Mouse (Mus musculus) embryonic facial prominence, embryonic 14.5 days (tissue): ENCODE data around the gene Klk1b5. TPM values are rescaled to one million over a fixed set of nuclear protein-coding genes. Genes with fewer than 3 reads are reported as not detected.
"Not testable (repeated sequence)": the region's sequence is repeated elsewhere in the genome, so short reads cannot be mapped to it uniquely, and the experiment has no call there.

Experiments used
- ATAC-seq: fragments of 200-750 bp; cut with Nextera tagmentation; 2 replicates; pipeline ENCODE4 v1.8.0; 2017; ENCODE audit warnings: low read depth, moderate number of reproducible peaks, moderate TSS enrichment
- DNase-seq: peaks from one replicate; pipeline ENCODE4 v3.0.0-alpha.2; 2015; ENCODE audit warnings: low spot score
- H3K27ac ChIP-seq: fragments of 300-500 bp; sonication (generic); replicated peaks from 2 replicates; pipeline ENCODE4 v1.5.1; 2014; ENCODE audit warnings: low read depth, mild to moderate bottlenecking, low read length, moderate library complexity
- H3K27me3 ChIP-seq: fragments of 300-500 bp; sonication (generic); replicated peaks from 2 replicates; pipeline ENCODE4 v1.6.1; 2014; ENCODE audit warnings: low read length; ENCODE audit not compliant: control insufficient read depth, insufficient read depth
- H3K36me3 ChIP-seq: fragments of 300-500 bp; sonication (generic); 2 replicates; pipeline ENCODE4 v1.6.1; 2014; ENCODE audit warnings: low read length, mixed read lengths; ENCODE audit not compliant: control insufficient read depth, insufficient read depth
- H3K4me1 ChIP-seq: fragments of 300-500 bp; sonication (generic); 2 replicates; pipeline ENCODE4 v1.6.1; 2014; ENCODE audit warnings: antibody characterized with exemption, low read length; ENCODE audit not compliant: control insufficient read depth, insufficient read depth
- H3K4me2 ChIP-seq: fragments of 300-500 bp; sonication (generic); 2 replicates; pipeline ENCODE4 v1.6.1; 2014; ENCODE audit warnings: low read depth, mild to moderate bottlenecking, low read length, moderate library complexity, mixed read lengths
- H3K4me3 ChIP-seq: fragments of 300-500 bp; sonication (generic); 2 replicates; pipeline ENCODE4 v1.5.1; 2014; ENCODE audit warnings: low read depth, mild to moderate bottlenecking, low read length
- H3K9ac ChIP-seq: fragments of 300-500 bp; sonication (generic); 2 replicates; pipeline ENCODE4 v1.6.1; 2014; ENCODE audit warnings: low read depth, mild to moderate bottlenecking, low read length, moderate library complexity, mixed read lengths
- H3K9me3 ChIP-seq: fragments of 300-500 bp; sonication (generic); 2 replicates; pipeline ENCODE4 v1.6.1; 2016; ENCODE audit warnings: low read length; ENCODE audit not compliant: control insufficient read depth
- WGBS: fragments of 180-500 bp; shearing (Covaris S2); extraction: QIAGEN DNeasy Blood & Tissue Kit; methylation state at CpG from one replicate; pipeline ENCODE4 v1.1.7; 2014; 5-methylcytosine and 5-hydroxymethylcytosine counted together
- polyA plus RNA-seq: library from polyadenylated mRNA; unstranded; fragments of >200 nt; fragmentation: Nextera tagmentation; extraction: Ambion mirVana; gene quantifications from 2 replicates; pipeline ENCODE4 v1.2.1, GENCODE M21; 2014

Klk1b5 gene
- polyA plus RNA-seq, result not detected in 2 replicates

DNA sequence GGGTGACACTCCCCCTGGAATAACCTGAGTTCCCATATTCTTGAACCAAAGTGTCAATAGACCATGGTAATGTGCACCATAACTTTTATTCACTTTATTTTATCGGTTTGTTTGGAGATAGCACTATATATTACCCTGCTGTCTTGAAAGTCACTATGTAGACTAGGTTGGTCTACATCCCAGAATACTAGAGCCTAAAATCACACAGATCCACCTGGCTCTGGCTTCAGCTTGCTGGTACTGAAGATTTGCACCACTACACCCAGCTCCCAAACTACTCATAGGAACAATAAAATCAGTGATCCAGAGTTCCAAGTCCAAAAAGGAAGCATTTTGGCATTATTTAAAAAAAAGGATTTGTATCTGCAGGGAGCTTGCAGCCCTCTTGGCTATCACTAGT lies at the start of gene Klk1b5:
TSS of gene Klk1b5 (plus strand) at position 301 of the 400 bp plus-strand sequence.
- Histone ChIP-seq H3K4me3 (no peak within 1 kb of the TSS), H3K4me1 (no peaks in the 10 kb centered on the region), H3K36me3 (no peaks in the 10 kb centered on the region), H3K4me2 (no peak within 1 kb of the TSS), H3K27me3 (no peaks in the 10 kb centered on the region), H3K27ac (no peak within 1 kb of the TSS), H3K9ac (no peak within 1 kb of the TSS), H3K9me3 (no peaks in the 10 kb centered on the region)
- WGBS, result 77% methylated on average over 1 of the region's 1 CpGs
- ATAC-seq (no peak), DNase-seq (no peak)

- ATAC-seq, result no peak
- H3K4me2 ChIP-seq, result no peak overlapping the region
- DNase-seq, result no peak
- no peaks in the 10 kb centered on the region for H3K4me1 ChIP-seq
- H3K27me3 ChIP-seq, result no peaks in the 10 kb centered on the region
- WGBS, result 61% methylated on average over 9 of the region's 9 CpGs
- no peak overlapping the region for H3K27ac ChIP-seq
- H3K4me3 ChIP-seq, result no peak overlapping the region
- H3K9ac ChIP-seq, result no peak overlapping the region
- no peaks in the 10 kb centered on the region for H3K36me3 ChIP-seq
- no peaks in the 10 kb centered on the region for H3K9me3 ChIP-seq
Observed at GRCm38 (mm10) chr7:44179299-44180045, 36.3 kb upstream of the Klk1b5 start.

DNA sequence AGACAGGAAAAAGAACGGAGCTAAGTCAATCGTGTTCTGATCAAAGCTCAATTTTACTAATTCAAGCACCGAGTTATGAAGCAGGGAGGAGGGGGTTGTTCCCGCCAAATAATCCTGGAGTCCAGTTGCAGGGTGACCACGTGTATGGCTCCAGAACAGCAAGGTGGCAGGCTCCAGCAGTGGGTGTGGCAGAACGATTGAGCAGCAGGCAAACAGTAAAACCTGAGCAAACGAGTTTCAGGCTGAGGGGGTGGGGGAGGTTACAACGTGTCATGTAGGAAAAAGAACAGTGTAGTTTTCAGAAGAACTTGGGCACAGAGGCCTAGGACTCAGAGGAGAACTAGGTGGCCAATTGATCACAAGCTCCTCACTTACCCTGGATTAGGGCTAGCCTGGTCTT lies 29.2 kb upstream of the Klk1b5 start:
- H3K4me2 ChIP-seq, H3K27ac ChIP-seq, H3K36me3 ChIP-seq, ATAC-seq, DNase-seq, H3K9ac ChIP-seq, H3K9me3 ChIP-seq, H3K4me1 ChIP-seq, H3K27me3 ChIP-seq, H3K4me3 ChIP-seq: not testable (repeated sequence)
- WGBS, result 59% methylated on average over 8 of the region's 8 CpGs

DNA sequence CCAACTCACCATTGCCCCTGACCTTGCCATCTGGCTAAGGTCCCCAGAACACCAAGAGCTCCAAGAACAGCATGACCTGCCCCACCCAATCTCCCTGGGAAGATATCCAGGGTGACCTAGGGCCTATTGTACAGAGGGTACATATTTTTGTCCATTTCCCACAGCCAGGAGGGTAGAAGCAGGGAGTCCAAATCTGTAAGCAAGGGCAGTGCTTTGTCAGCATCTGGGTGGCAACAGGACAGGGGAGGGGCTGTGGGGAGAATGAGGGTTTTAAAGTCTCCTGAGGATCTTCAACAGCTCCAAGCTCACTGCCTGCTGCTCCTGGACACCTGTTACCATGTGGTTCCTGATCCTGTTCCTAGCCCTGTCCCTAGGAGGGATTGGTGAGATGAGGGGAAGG lies 27.8 kb upstream of the Klk1b5 start, which contains the start of gene Klk1b24:
TSS of gene Klk1b24 (plus strand) at position 301 of the 400 bp plus-strand sequence.
- not testable (repeated sequence) for H3K4me3 ChIP-seq, H3K9ac ChIP-seq, DNase-seq, H3K4me1 ChIP-seq, H3K27me3 ChIP-seq, H3K4me2 ChIP-seq, ATAC-seq, H3K9me3 ChIP-seq, H3K36me3 ChIP-seq, H3K27ac ChIP-seq

DNA sequence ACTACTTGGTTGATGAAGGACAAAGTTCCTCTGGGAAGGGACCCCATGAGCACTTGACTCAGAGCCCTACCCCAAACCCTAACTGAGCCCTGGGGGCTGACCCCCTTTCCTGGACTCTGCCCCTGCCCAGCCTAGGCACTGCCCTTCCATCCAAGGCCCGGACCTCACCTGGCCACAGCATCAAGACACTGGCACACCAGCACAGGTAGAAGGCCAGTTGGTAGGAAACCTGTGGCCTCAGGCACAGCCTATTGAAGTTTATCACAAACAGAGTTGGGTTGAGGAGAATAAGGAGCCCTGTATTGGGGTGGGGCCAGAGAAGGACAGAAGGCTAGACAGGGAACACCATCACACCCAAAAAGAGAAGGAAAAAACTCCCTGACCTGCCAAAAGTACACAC lies 22.3 kb upstream of the Klk1b5 start:
- not testable (repeated sequence) for H3K36me3 ChIP-seq, ATAC-seq, H3K4me2 ChIP-seq, DNase-seq, H3K4me1 ChIP-seq, H3K27me3 ChIP-seq, H3K4me3 ChIP-seq, H3K9ac ChIP-seq, H3K9me3 ChIP-seq, H3K27ac ChIP-seq
- WGBS, result 75% methylated on average over 1 of the region's 1 CpGs

DNA sequence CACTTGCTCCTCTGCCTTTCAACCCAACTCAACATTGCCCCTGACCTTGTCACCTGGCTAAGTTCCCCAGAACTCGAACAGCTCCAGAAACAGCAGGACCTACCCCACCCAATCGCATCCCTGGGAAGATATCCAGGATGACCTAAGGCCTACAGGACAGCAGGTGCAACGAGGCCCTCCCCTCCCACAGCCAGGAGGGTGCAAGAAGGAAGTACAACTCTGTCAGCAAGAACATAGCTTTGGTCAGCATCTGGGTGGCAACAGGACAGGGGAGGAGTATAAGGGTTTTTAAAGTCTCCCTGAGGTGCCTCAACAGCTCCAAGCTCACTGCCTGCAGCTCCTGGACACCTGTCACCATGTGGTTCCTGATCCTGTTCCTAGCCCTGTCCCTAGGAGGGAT lies 17.9 kb upstream of the Klk1b5 start, which contains the start of gene Klk1b3:
TSS of gene Klk1b3 (plus strand) at position 301 of the 400 bp plus-strand sequence.
- ATAC-seq (no peak), DNase-seq (no peak)
- no peaks in the 10 kb centered on the region for H3K9me3 ChIP-seq
- no peaks in the 10 kb centered on the region for H3K27me3 ChIP-seq
- H3K36me3 ChIP-seq, result no peaks in the 10 kb centered on the region
- H3K27ac ChIP-seq, result no peak within 1 kb of the TSS
- H3K4me2 ChIP-seq, result no peak within 1 kb of the TSS
- 68% methylated on average over 3 of the region's 3 CpGs for WGBS
- H3K4me3 ChIP-seq, result no peak within 1 kb of the TSS
- H3K9ac ChIP-seq, result no peak within 1 kb of the TSS
- no peaks in the 10 kb centered on the region for H3K4me1 ChIP-seq

DNA sequence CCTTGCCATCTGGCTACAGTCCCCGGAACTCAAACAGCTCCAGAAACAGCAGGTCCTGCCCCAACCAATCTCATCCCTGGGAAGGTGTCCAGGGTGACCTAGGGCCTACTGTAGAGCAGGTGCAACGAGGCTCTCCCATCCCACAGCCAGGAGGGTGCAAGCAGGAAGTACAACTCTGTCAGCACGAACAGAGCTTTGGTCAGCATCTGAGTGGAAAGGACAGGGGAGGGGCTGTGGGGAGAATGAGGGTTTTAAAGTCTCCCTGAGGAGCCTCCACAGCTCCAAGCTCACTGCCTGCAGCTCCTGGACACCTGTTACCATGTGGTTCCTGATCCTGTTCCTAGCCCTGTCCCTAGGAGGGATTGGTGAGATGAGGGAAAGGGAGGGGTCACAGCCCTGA lies 8.6 kb upstream of the Klk1b5 start, which contains the start of gene Klk1b4:
TSS of gene Klk1b4 (plus strand) at position 301 of the 400 bp plus-strand sequence.
- not testable (repeated sequence) for H3K4me3 ChIP-seq, H3K4me1 ChIP-seq, DNase-seq, H3K9me3 ChIP-seq, ATAC-seq, H3K27me3 ChIP-seq, H3K27ac ChIP-seq, H3K36me3 ChIP-seq, H3K4me2 ChIP-seq, H3K9ac ChIP-seq
- 44% methylated on average over 3 of the region's 3 CpGs for WGBS

DNA sequence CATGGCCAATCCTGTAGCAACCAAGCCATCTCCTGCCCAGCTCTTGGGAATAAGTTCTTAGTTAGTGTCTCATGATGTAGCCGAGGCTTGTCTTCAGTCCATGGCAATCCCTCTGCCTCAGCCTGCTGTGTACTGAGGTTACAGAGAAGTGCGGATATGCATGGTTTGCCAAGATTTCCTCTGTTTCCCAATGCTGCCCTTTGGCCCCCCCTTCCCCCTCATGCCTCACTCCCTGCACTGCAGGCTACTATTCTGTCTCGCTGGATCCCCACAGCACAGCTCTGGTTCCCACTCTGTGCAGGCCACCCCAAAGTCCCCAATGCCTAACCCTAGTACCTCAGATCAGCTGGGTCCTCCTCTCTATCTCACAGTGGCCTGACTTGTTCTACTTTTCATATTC lies 7.4 kb upstream of the Klk1b5 start:
- H3K9ac ChIP-seq, result no peak overlapping the region
- H3K27ac ChIP-seq, result no peak overlapping the region
- H3K9me3 ChIP-seq, result no peaks in the 10 kb centered on the region
- H3K27me3 ChIP-seq, result no peaks in the 10 kb centered on the region
- 79% methylated on average over 3 of the region's 3 CpGs for WGBS
- H3K4me2 ChIP-seq, result no peak overlapping the region
- DNase-seq, result no peak
- H3K4me3 ChIP-seq, result no peak overlapping the region
- ATAC-seq, result no peak
- H3K36me3 ChIP-seq, result no peaks in the 10 kb centered on the region
- no peaks in the 10 kb centered on the region for H3K4me1 ChIP-seq

GRCm38 (mm10) chr7:44221601-44222000 lies 5.9 kb downstream of the Klk1b5 start:
- not testable (repeated sequence) for H3K9ac ChIP-seq, H3K4me1 ChIP-seq, H3K27ac ChIP-seq, H3K36me3 ChIP-seq, ATAC-seq, H3K27me3 ChIP-seq, H3K9me3 ChIP-seq, DNase-seq, H3K4me3 ChIP-seq, H3K4me2 ChIP-seq
- 66% methylated on average over 6 of the region's 10 CpGs for WGBS
